In the genomic region with DNA sequence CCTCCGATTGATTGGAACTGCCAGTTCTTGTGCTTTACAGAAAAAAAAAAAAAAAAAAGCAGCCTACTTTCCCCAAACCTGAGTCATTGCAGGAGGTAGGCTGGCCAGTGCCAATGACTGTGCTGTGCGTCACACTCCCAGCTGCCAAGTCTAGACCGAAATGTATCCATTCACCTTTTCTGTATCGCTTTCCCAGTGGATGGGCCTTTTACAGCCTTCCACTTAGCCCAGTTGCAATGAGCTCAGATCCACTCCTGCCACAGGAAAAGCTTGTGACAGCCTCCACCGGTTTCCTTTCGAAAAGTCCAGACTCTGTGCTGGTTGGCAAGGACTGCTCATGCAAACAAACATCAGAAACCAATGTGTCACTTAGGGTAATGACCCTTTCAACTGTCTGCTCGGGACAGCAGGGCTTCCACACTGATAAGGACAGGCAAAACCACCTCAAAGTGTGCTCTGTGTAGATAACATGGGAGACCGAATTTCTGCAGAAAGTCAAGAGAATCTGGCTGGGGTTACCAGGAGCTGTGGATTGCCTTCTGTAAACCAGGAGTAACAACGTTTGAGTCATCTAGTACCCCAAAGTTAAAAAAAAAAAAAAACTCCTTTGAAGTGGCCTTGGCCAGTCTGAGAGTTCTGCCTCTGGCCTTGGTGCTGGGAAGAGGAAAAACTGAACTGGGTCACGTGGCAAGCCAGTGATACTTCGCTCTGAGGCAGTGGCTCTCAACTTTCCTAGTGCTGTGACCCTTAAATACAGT, we compare ENCODE assay signal across 9 mouse cellular contexts. TPM values are rescaled to one million over a fixed set of nuclear protein-coding genes. Genes with fewer than 3 reads are reported as not detected.
DNase-seq lines count a peak whose midpoint lies in the region; ATAC-seq lines count a peak whose summit lies in the region.
"Had no signal": no experiment of that assay in that cellular context is flagged by ENCODE, and none has a peak within 500 bp of the region (broad histone marks: within the 10 kb centered on the region; RNA-seq: fewer than 3 reads in every experiment).

No protein-coding gene starts in this region.

- peak overlapping the region; percentile 41; the same call in 1 of the 2 replicates for H3K27ac ChIP-seq in heart, embryonic 12.5 days (ENCODE audit: poor library complexity, severe bottlenecking)
- peak overlapping the region; percentile 99 for H3K27ac ChIP-seq in liver, embryonic 12.5 days
- no peak overlapping the region for H3K27ac ChIP-seq in hindbrain, embryonic 13.5 days
- H3K27ac ChIP-seq in forebrain, embryonic 13.5 days = no peak overlapping the region
- H3K27ac ChIP-seq in forebrain, embryonic 12.5 days = no peak overlapping the region
- H3K27ac ChIP-seq: neural tube, embryonic 12.5 days had no signal

- no peak for DNase-seq in heart, adult 9 months (ENCODE audit: low spot score in 2 of 2)
- DNase-seq in 3134 (ENCODE audit: extremely low read depth, insufficient read length, low spot score) = peak; percentile 70
- DNase-seq in adrenal gland, postnatal 10 days = peak; percentile 68

- peaks cover 16% of the 10 kb centered on the region for H3K36me3 ChIP-seq in heart, embryonic 12.5 days
- H3K36me3 ChIP-seq in liver, embryonic 12.5 days = peaks cover 45% of the 10 kb centered on the region
- H3K36me3 ChIP-seq in hindbrain, embryonic 13.5 days = peaks cover 42% of the 10 kb centered on the region
- H3K36me3 ChIP-seq in forebrain, embryonic 13.5 days (ENCODE audit: poor library complexity, severe bottlenecking) = peaks cover 57% of the 10 kb centered on the region
- peaks cover 43% of the 10 kb centered on the region for H3K36me3 ChIP-seq in forebrain, embryonic 12.5 days (replicated peaks)

- H3K9me3 ChIP-seq in heart, embryonic 12.5 days (replicated peaks) = no peaks in the 10 kb centered on the region
- peaks cover 13% of the 10 kb centered on the region; the same call in 1 of the 2 replicates for H3K9me3 ChIP-seq in liver, embryonic 12.5 days (replicated peaks)
- no peaks in the 10 kb centered on the region for H3K9me3 ChIP-seq in hindbrain, embryonic 13.5 days
- no peaks in the 10 kb centered on the region for H3K9me3 ChIP-seq in forebrain, embryonic 13.5 days (replicated peaks)
- no peaks in the 10 kb centered on the region for H3K9me3 ChIP-seq in forebrain, embryonic 12.5 days
- H3K9me3 ChIP-seq: neural tube, embryonic 12.5 days had no signal

- H3K4me2 ChIP-seq in heart, embryonic 12.5 days = peak overlapping the region; percentile 22; the same call in 1 of the 2 replicates
- peak overlapping the region; percentile 71 for H3K4me2 ChIP-seq in liver, embryonic 12.5 days
- H3K4me2 ChIP-seq in hindbrain, embryonic 13.5 days = no peak overlapping the region
- H3K4me2 ChIP-seq in forebrain, embryonic 13.5 days = no peak overlapping the region
- H3K4me2 ChIP-seq in forebrain, embryonic 12.5 days = no peak overlapping the region
- H3K4me2 ChIP-seq: neural tube, embryonic 12.5 days had no signal

- no peaks in the 10 kb centered on the region for H3K27me3 ChIP-seq in heart, embryonic 12.5 days (replicated peaks)
- H3K27me3 ChIP-seq in liver, embryonic 12.5 days (replicated peaks) = peaks cover 7% of the 10 kb centered on the region; the same call in 1 of the 2 replicates
- no peaks in the 10 kb centered on the region for H3K27me3 ChIP-seq in hindbrain, embryonic 13.5 days
- H3K27me3 ChIP-seq in forebrain, embryonic 13.5 days = no peaks in the 10 kb centered on the region
- no peaks in the 10 kb centered on the region for H3K27me3 ChIP-seq in forebrain, embryonic 12.5 days
- H3K27me3 ChIP-seq: neural tube, embryonic 12.5 days had no signal

- 25% methylated on average over 11 of the region's 11 CpGs for WGBS in heart, embryonic 12.5 days
- 9% methylated on average over 11 of the region's 11 CpGs for WGBS in liver, embryonic 12.5 days (ENCODE audit: insufficient replicate concordance)
- 84% methylated on average over 11 of the region's 11 CpGs for WGBS in hindbrain, embryonic 13.5 days
- WGBS in forebrain, embryonic 13.5 days = 86% methylated on average over 11 of the region's 11 CpGs
- 85% methylated on average over 11 of the region's 11 CpGs for WGBS in forebrain, embryonic 12.5 days

- H3K4me3 ChIP-seq in heart, embryonic 12.5 days = no peak overlapping the region
- H3K4me3 ChIP-seq in liver, embryonic 12.5 days = peak overlapping the region; percentile 51
- H3K4me3 ChIP-seq in hindbrain, embryonic 13.5 days = no peak overlapping the region
- H3K4me3 ChIP-seq in forebrain, embryonic 13.5 days = no peak overlapping the region
- H3K4me3 ChIP-seq in forebrain, embryonic 12.5 days (replicated peaks) = no peak overlapping the region
- H3K4me3 ChIP-seq: neural tube, embryonic 12.5 days had no signal

- H3K4me1 ChIP-seq in heart, embryonic 12.5 days (replicated peaks) = peaks cover 13% of the 10 kb centered on the region
- H3K4me1 ChIP-seq in liver, embryonic 12.5 days = peaks cover 63% of the 10 kb centered on the region
- no peaks in the 10 kb centered on the region for H3K4me1 ChIP-seq in hindbrain, embryonic 13.5 days (replicated peaks)
- no peaks in the 10 kb centered on the region for H3K4me1 ChIP-seq in forebrain, embryonic 13.5 days
- no peaks in the 10 kb centered on the region for H3K4me1 ChIP-seq in forebrain, embryonic 12.5 days
- H3K4me1 ChIP-seq: neural tube, embryonic 12.5 days had no signal

- no peak overlapping the region for H3K9ac ChIP-seq in heart, embryonic 12.5 days
- peak overlapping the region; percentile 67 for H3K9ac ChIP-seq in liver, embryonic 12.5 days
- no peak overlapping the region for H3K9ac ChIP-seq in hindbrain, embryonic 13.5 days
- no peak overlapping the region for H3K9ac ChIP-seq in forebrain, embryonic 13.5 days
- H3K9ac ChIP-seq in forebrain, embryonic 12.5 days = no peak overlapping the region
- H3K9ac ChIP-seq: neural tube, embryonic 12.5 days had no signal

- peak; percentile 92 for ATAC-seq in heart, embryonic 12.5 days (ENCODE audit: insufficient number of reproducible peaks, low FRiP score)
- peak; percentile 97 for ATAC-seq in liver, embryonic 12.5 days
- ATAC-seq in hindbrain, embryonic 13.5 days (ENCODE audit: low FRiP score) = no peak; the same call in 1 of the 2 replicates
- no peak for ATAC-seq in forebrain, embryonic 13.5 days
- ATAC-seq in forebrain, embryonic 12.5 days (ENCODE audit: low FRiP score) = no peak

RNA-seq across cellular contexts. Expression of a gene that starts 12.0 kb away (rescaled TPM):
- 6.5 and 8.8 TPM in 2 replicates for polyA plus RNA-seq in heart, embryonic 12.5 days (2016; fragmentation: Nextera tagmentation; extraction: Ambion mirVana)
- 1 to 10 TPM; 3.6 to 5.8 TPM for total RNA-seq in adrenal gland, postnatal 10 days (2021)
- 17.6 and 17.7 TPM in 2 replicates for polyA plus RNA-seq in liver, embryonic 12.5 days (2016; fragmentation: Nextera tagmentation; extraction: Ambion mirVana)
- 15.5 and 15.6 TPM in 2 replicates for polyA plus RNA-seq in hindbrain, embryonic 13.5 days (2015; fragmentation: Nextera tagmentation; extraction: Ambion mirVana)
- polyA plus RNA-seq in forebrain, embryonic 13.5 days (2015; fragmentation: Nextera tagmentation; extraction: Ambion mirVana) = 16.7 and 18.9 TPM in 2 replicates
- polyA plus RNA-seq in forebrain, embryonic 12.5 days (2016; fragmentation: Nextera tagmentation; extraction: Ambion mirVana) = 20.9 and 21.8 TPM in 2 replicates

RNA-seq across cellular contexts. Expression of a gene that starts 26.8 kb away (rescaled TPM):
- 45.8 and 51.8 TPM in 2 replicates for polyA plus RNA-seq in heart, embryonic 12.5 days (2016; fragmentation: Nextera tagmentation; extraction: Ambion mirVana)
- 10 to 100 TPM; 40.3 to 50.5 TPM for total RNA-seq in adrenal gland, postnatal 10 days (2021)
- 42.2 and 42.6 TPM in 2 replicates for polyA plus RNA-seq in liver, embryonic 12.5 days (2016; fragmentation: Nextera tagmentation; extraction: Ambion mirVana)
- 52.7 and 52.8 TPM in 2 replicates for polyA plus RNA-seq in hindbrain, embryonic 13.5 days (2015; fragmentation: Nextera tagmentation; extraction: Ambion mirVana)
- 55.0 and 60.6 TPM in 2 replicates for polyA plus RNA-seq in forebrain, embryonic 13.5 days (2015; fragmentation: Nextera tagmentation; extraction: Ambion mirVana)
- 54.8 and 56.0 TPM in 2 replicates for polyA plus RNA-seq in forebrain, embryonic 12.5 days (2016; fragmentation: Nextera tagmentation; extraction: Ambion mirVana)

RNA-seq across cellular contexts. Expression of a gene that starts 28.5 kb away (rescaled TPM):
- 89.1 and 93.0 TPM in 2 replicates for polyA plus RNA-seq in heart, embryonic 12.5 days (2016; fragmentation: Nextera tagmentation; extraction: Ambion mirVana)
- total RNA-seq in adrenal gland, postnatal 10 days (2021) = 100 to 1,000 TPM; 159 to 169 TPM
- polyA plus RNA-seq in liver, embryonic 12.5 days (2016; fragmentation: Nextera tagmentation; extraction: Ambion mirVana) = 25.7 and 27.0 TPM in 2 replicates
- 22.0 and 23.1 TPM in 2 replicates for polyA plus RNA-seq in hindbrain, embryonic 13.5 days (2015; fragmentation: Nextera tagmentation; extraction: Ambion mirVana)
- polyA plus RNA-seq in forebrain, embryonic 13.5 days (2015; fragmentation: Nextera tagmentation; extraction: Ambion mirVana) = 28.4 and 30.5 TPM in 2 replicates
- 51.0 and 55.3 TPM in 2 replicates for polyA plus RNA-seq in forebrain, embryonic 12.5 days (2016; fragmentation: Nextera tagmentation; extraction: Ambion mirVana)

Comparison
In these comparisons a context has a peak if more than half of its experiments do, and no peak if none do; other contexts are left out.
1. ATAC-seq: peak in heart, embryonic 12.5 days (single experiment) and liver, embryonic 12.5 days (single experiment); none in hindbrain, embryonic 13.5 days (single experiment), forebrain, embryonic 13.5 days (single experiment) and forebrain, embryonic 12.5 days (single experiment).
2. H3K27ac ChIP-seq: peak in heart, embryonic 12.5 days (single experiment) and liver, embryonic 12.5 days (single experiment); none in hindbrain, embryonic 13.5 days (single experiment), forebrain, embryonic 13.5 days (single experiment) and forebrain, embryonic 12.5 days (single experiment).
3. H3K4me2 ChIP-seq: peak in heart, embryonic 12.5 days (single experiment) and liver, embryonic 12.5 days (single experiment); none in hindbrain, embryonic 13.5 days (single experiment), forebrain, embryonic 13.5 days (single experiment) and forebrain, embryonic 12.5 days (single experiment).
4. DNase-seq: peak in 3134 (single experiment) and adrenal gland, postnatal 10 days (single experiment); none in heart, adult 9 months (0 of 2).